Mouse (Mus musculus): ENCODE measurements around the gene Ipcef1.

DNA sequence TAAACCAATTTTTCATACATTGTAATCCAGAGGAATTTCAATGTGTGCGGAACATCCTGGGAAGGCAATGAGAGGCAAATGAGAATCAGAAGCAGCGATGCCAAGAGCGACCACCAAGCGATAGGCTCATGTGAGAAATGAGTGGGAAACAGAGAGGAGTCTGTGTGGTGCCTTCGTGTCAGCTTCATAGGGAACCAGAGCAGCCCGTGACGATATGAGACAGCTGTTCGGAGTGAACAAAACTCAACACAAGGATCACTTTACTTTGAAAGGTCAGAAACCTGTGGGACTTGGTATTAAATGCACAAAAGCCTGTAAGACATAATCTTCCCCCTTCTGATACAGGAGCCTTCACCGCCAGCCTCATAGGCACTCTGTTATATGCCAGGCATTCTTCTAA is 31.7 kb downstream of the Ipcef1 start:
- TF ChIP-seq EP300 (optimal IDR thresholded peaks at IDR 0.05): no peak
- TF ChIP-seq CTCF (IDR thresholded peaks at IDR 0.05; ENCODE audit: low read depth): no peak
